Mouse (Mus musculus) stomach, postnatal 0 days (tissue): ENCODE results near the gene Grm1.

Experiments
- CTCF ChIP-seq: IDR thresholded peaks from 2 replicates; pipeline ENCODE4 v1.5.1; 2016; ENCODE audit warnings: antibody characterized with exemption, low read depth, mild to moderate bottlenecking, moderate library complexity
- EP300 ChIP-seq: optimal IDR thresholded peaks from 2 replicates; pipeline ENCODE3; 2016; ENCODE audit warnings: antibody characterized with exemption

GRCm38 (mm10) chr10:10996766-10997165, 85.4 kb downstream of the Grm1 start:
- TF ChIP-seq CTCF (no peak), EP300 (no peak)
